Mouse (Mus musculus): Measurements from ENCODE around the gene Pik3c2a.

DNA sequence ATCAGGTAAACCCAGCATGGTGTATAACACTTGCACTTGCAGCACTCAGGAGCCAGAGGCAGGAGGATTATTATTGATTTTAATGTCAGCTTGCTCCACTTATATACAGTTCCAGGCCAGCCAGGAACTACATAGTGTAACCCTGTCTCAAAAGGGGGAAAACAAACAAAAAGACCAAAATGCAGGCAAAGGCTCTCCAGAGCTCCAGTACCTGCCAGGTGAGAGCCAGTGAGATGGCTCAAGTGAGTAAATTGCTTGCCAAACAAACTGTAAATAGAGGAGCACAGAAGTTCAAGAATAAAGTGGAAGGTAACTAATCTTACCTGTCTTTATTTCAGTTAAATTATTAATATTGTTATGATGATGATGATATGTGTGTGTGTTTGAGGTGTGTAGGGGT lies 16.0 kb downstream of the Pik3c2a start:
- no peak for TF ChIP-seq EP300 (IDR thresholded peaks at IDR 0.05; ENCODE audit: low read depth)
- TF ChIP-seq CTCF (IDR thresholded peaks at IDR 0.05; ENCODE audit: low read depth): no peak

Data from liver, embryonic 14.5 days (tissue).